Mouse (Mus musculus) C2C12 (cell line): ENCODE measurements around the gene Fbln2. TPM values are rescaled to one million over a fixed set of nuclear protein-coding genes. Genes with fewer than 3 reads are reported as not detected.

Source experiments
- H3K27me3 ChIP-seq: one replicate; pipeline ENCODE4 v1.6.1; 2011; ENCODE audit not compliant: control insufficient read depth, insufficient read depth, insufficient read length
- H3K36me3 ChIP-seq: one replicate; pipeline ENCODE4 v1.6.1; 2011; ENCODE audit not compliant: control insufficient read depth, insufficient read depth
- H3K4me3 ChIP-seq: one replicate; pipeline ENCODE4 v1.5.1; 2011; ENCODE audit warnings: mild to moderate bottlenecking, control low read depth; ENCODE audit not compliant: poor library complexity, insufficient read depth, severe bottlenecking
- H3K79me2 ChIP-seq: one replicate; pipeline ENCODE4 v1.6.1; 2011; ENCODE audit not compliant: control insufficient read depth, insufficient read depth
- H3K79me3 ChIP-seq: one replicate; pipeline ENCODE4 v1.6.1; 2011; ENCODE audit warnings: low read depth, control low read depth
- H3ac ChIP-seq: one replicate; pipeline ENCODE3; 2011; ENCODE audit warnings: low read depth; ENCODE audit not compliant: control insufficient read depth, insufficient read length
- CEBPB ChIP-seq: IDR thresholded peaks from one replicate; pipeline ENCODE4 v1.6.1; 2011; ENCODE audit warnings: low read depth, mild to moderate bottlenecking, control low read depth, moderate library complexity
- CTCF ChIP-seq: IDR thresholded peaks from one replicate; pipeline ENCODE4 v1.5.1; 2011; ENCODE audit not compliant: control insufficient read depth, insufficient read depth, insufficient read length
- FOSL1 ChIP-seq: IDR thresholded peaks from one replicate; pipeline ENCODE4 v1.8.0; 2011; ENCODE audit warnings: mild to moderate bottlenecking, low read length; ENCODE audit not compliant: poor library complexity, insufficient read depth, severe bottlenecking
- MAX ChIP-seq: IDR thresholded peaks from one replicate; pipeline ENCODE4 v1.6.1; 2011; ENCODE audit warnings: mild to moderate bottlenecking, control low read depth
- MYOD1 ChIP-seq: IDR thresholded peaks from one replicate; pipeline ENCODE4 v1.6.1; 2011; ENCODE audit warnings: low read depth; ENCODE audit not compliant: control insufficient read depth, insufficient read length
- MYOG ChIP-seq: IDR thresholded peaks from one replicate; pipeline ENCODE4 v1.6.1; 2011; ENCODE audit not compliant: control insufficient read depth, insufficient read length; ENCODE audit errors: extremely low read depth
- USF1 ChIP-seq: IDR thresholded peaks from one replicate; pipeline ENCODE4 v1.6.1; 2011; ENCODE audit warnings: low read depth, mild to moderate bottlenecking, control low read depth, moderate library complexity
- polyA plus RNA-seq: library from polyadenylated mRNA; unstranded; fragments of >200 nt; fragmentation: generic; extraction: Trizol; gene quantifications from one replicate; pipeline ENCODE4 v1.2.1, GENCODE M21; 2012; ENCODE audit warnings: missing spikeins

Gene Fbln2
- polyA plus RNA-seq, 1 experiment, result 91.6 TPM

DNA sequence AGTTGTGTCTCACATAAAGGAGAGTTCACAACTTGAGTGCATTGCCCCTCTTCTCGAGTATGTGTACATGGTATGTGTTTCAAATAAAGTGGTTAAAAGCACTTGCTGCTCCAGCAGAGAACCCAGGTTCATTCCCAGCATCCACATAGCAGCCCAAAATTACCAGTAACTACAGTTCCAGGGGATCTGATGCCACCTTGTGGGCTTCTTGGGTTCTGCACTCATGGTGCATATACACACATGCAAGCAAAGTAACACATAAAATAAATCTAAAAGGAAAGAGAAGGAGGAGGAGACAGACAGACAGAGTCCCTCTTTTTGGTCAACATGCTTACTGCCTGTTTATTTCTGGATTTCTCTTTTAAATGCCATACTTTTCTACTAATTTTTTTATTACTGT lies 37.5 kb downstream of the Fbln2 start:
- Histone ChIP-seq H3ac (no peak overlapping the region), H3K79me3 (no peaks in the 10 kb centered on the region), H3K79me2 (peaks cover 12% of the 10 kb centered on the region), H3K27me3 (no peaks in the 10 kb centered on the region), H3K36me3 (peaks cover 25% of the 10 kb centered on the region), H3K4me3 (no peak overlapping the region)
- TF ChIP-seq MAX, result no peak
- no peak for TF ChIP-seq CEBPB
- no peak for TF ChIP-seq MYOD1
- TF ChIP-seq FOSL1, result no peak
- no peak for TF ChIP-seq USF1
- no peak for TF ChIP-seq MYOG
- TF ChIP-seq CTCF, result no peak

DNA sequence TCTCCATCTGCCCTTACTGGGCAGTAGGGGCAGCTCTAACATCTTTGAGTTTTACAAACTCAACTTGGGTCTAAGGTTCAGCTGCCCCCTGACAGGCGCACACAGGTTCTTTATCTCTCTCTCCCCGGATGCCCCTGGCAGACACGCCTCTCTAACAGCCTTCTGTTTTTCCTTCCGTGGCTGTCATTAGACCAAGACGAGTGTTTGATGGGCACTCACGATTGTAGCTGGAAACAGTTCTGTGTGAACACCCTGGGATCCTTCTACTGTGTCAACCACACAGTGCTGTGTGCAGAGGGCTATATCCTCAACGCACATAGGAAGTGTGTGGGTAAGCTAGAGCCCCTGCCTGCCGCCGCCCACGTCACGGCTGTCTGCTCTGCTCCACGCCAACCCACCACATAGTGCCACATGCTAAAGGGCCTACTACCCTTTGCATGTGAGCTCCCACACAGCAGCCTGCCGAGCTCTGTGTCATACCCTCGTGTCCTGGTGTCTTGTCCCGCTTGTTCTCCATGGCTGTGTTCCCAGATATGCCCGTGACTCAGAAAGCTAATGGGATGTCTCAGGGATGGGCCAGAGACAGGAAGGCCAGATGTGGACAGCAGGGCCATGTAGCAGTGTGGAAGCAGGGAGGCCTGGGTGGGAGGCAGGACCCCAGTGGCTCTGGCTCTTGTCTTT lies 47.3 kb downstream of the Fbln2 start:
- Histone ChIP-seq H3K27me3 (no peaks in the 10 kb centered on the region), H3K79me2 (no peaks in the 10 kb centered on the region), H3K79me3 (no peaks in the 10 kb centered on the region), H3K4me3 (no peak overlapping the region), H3K36me3 (peaks cover 18% of the 10 kb centered on the region), H3ac (no peak overlapping the region)
- TF ChIP-seq MYOD1, result no peak
- TF ChIP-seq MAX, result peak; percentile 87

DNA sequence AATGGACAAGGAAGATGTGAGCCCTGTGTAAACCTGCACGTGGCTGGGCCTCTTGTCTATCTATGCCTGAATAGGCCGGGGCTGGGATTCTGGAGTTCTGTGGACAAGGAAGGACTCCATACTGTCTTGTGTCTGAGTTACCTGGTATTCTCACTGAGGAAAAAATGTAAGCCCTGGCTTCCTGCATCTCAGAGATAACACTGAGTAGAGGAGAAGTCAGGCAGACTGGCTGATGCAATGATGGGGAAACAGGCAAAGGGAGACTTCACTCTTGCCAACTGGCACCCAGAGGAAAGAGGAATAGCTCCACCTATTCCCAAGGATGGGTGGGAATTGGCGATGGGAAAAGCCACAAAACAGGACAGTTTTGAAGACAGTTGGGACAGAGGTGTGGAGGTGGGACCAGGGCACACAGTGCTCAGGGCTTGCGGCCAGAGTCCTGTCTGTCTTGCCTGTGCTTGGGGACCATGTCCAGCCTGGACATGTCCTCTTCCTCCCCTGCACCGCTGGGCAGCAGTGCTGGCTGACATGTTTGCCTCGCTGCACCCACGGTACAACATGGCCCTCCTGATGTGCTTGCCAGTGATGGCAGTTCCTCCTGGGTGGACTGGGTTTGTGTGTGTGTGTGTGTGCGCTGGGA lies 48.2 kb downstream of the Fbln2 start:
- H3K36me3 ChIP-seq, result peaks cover 14% of the 10 kb centered on the region
- no peaks in the 10 kb centered on the region for H3K79me2 ChIP-seq
- TF ChIP-seq FOSL1, result no peak
- TF ChIP-seq MAX, result no peak
- TF ChIP-seq MYOG, result no peak
- TF ChIP-seq MYOD1, result no peak
- TF ChIP-seq CTCF, result no peak
- TF ChIP-seq CEBPB, result peak; percentile 55
- TF ChIP-seq USF1, result no peak
- H3K79me3 ChIP-seq, result no peaks in the 10 kb centered on the region
- no peak overlapping the region for H3ac ChIP-seq
- no peaks in the 10 kb centered on the region for H3K27me3 ChIP-seq
- H3K4me3 ChIP-seq, result no peak overlapping the region

DNA sequence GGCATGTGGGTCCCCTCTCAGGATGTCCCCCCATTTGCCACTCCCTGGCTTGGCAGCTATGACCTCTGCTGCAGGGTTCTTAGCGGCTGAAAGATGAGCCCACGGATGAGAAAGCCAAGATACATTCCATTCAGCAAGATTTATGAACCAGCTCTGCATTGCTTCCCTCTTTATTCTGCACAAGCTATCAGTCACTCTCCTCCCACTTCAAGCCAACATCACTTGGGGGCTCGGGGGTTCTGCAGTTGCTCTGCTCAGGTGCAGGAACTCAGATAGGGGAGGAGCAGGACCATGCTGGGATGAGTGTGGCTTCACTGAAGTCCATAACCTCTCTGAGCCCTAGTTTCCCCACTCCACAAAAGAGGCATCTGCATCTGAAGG lies 48.7 kb downstream of the Fbln2 start:
- peaks cover 12% of the 10 kb centered on the region for H3K36me3 ChIP-seq
- H3ac ChIP-seq, result no peak overlapping the region
- no peaks in the 10 kb centered on the region for H3K79me3 ChIP-seq
- H3K27me3 ChIP-seq, result no peaks in the 10 kb centered on the region
- no peak for TF ChIP-seq CEBPB
- no peak for TF ChIP-seq MYOG
- no peak for TF ChIP-seq USF1
- no peak for TF ChIP-seq FOSL1
- no peak for TF ChIP-seq CTCF
- TF ChIP-seq MAX, result no peak
- no peak for TF ChIP-seq MYOD1
- H3K4me3 ChIP-seq, result no peak overlapping the region
- H3K79me2 ChIP-seq, result no peaks in the 10 kb centered on the region

DNA sequence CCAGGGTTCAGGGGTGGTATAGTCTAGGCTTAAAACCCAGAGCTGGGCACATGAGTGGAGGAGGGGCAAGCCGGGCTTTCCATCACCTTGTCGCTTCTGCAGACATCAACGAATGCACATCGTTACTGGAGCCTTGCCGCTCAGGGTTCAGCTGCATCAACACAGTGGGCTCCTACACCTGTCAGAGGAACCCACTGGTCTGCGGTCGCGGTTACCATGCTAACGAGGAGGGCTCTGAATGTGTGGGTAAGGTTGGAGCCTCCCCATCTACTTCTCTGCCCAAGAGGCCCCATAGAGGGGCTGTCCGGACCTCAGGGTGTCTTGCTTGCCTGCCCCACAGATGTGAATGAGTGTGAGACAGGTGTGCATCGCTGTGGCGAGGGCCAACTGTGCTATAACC lies 53.4 kb downstream of the Fbln2 start:
- H3K79me3 ChIP-seq, result no peaks in the 10 kb centered on the region
- H3K27me3 ChIP-seq, result no peaks in the 10 kb centered on the region
- H3ac ChIP-seq, result no peak overlapping the region
- TF ChIP-seq CTCF (no peak), USF1 (no peak), MAX (no peak), CEBPB (no peak), FOSL1 (no peak), MYOD1 (no peak), MYOG (no peak)
- no peak overlapping the region for H3K4me3 ChIP-seq
- no peaks in the 10 kb centered on the region for H3K79me2 ChIP-seq
- peaks cover 15% of the 10 kb centered on the region for H3K36me3 ChIP-seq

DNA sequence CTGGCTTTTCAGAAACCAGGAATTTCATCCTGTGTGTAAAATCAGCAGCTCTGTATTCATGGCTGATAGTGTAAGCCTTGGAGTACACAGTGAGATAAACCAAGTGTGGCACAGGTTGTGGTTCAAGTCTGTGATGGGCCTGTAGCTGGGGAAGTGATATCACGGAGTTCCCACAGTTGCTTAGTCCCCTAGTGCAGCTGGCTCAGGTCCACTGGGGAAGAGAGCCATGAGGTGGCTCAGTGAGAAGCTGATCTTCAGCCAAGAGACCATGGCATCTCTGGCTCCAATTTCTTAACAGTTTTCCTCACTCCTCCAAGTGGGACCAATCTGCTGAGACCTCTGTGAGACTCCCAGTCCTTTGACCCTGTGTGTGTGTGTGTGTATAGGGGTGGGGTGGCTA lies 54.4 kb downstream of the Fbln2 start:
- H3K36me3 ChIP-seq, result peaks cover 24% of the 10 kb centered on the region
- H3K4me3 ChIP-seq, result no peak overlapping the region
- H3K79me3 ChIP-seq, result no peaks in the 10 kb centered on the region
- no peak overlapping the region for H3ac ChIP-seq
- TF ChIP-seq CEBPB (no peak), MAX (no peak), CTCF (no peak), USF1 (no peak), MYOD1 (no peak), MYOG (no peak), FOSL1 (no peak)
- H3K27me3 ChIP-seq, result no peaks in the 10 kb centered on the region
- H3K79me2 ChIP-seq, result no peaks in the 10 kb centered on the region
